Mouse (Mus musculus) spleen, adult 2 months (tissue): ENCODE measurements around the gene Klk1. TPM values are rescaled to one million over a fixed set of nuclear protein-coding genes. Genes with fewer than 3 reads are reported as not detected.

Experiments
- DNase-seq, 2 experiments: peaks; one replicate each; pipeline versions ENCODE4 v3.0.0 to v3.0.0-alpha.2; 2012 to 2021; ENCODE audit warnings: low spot score in 2 of 2, low read depth in 1 of 2
- H3K27ac ChIP-seq: fragments of 200-500 bp; 2 replicates; pipeline ENCODE4 v1.5.1; 2012; ENCODE audit warnings: low read length, inconsistent platforms; ENCODE audit not compliant: insufficient read depth
- H3K27me3 ChIP-seq: fragments of 200-500 bp; 2 replicates; pipeline ENCODE4 v1.6.1; 2012; ENCODE audit warnings: mild to moderate bottlenecking, moderate library complexity, low read length, inconsistent platforms; ENCODE audit not compliant: control insufficient read depth, insufficient read depth
- H3K36me3 ChIP-seq: fragments of 200-500 bp; 2 replicates; pipeline ENCODE4 v1.6.1; 2012; ENCODE audit warnings: mild to moderate bottlenecking, low read length, inconsistent platforms; ENCODE audit not compliant: control insufficient read depth, insufficient read depth
- H3K4me1 ChIP-seq: fragments of 200-500 bp; 2 replicates; pipeline ENCODE4 v1.6.1; 2011; ENCODE audit warnings: inconsistent platforms; ENCODE audit not compliant: control insufficient read depth, insufficient read depth, insufficient read length
- H3K4me3 ChIP-seq: fragments of 200-500 bp; 2 replicates; pipeline ENCODE4 v1.5.1; 2011; ENCODE audit warnings: mild to moderate bottlenecking, inconsistent platforms; ENCODE audit not compliant: insufficient read depth, insufficient read length; ENCODE audit errors: extremely low read depth
- CTCF ChIP-seq: fragments of 200-500 bp; IDR thresholded peaks from 2 replicates; pipeline ENCODE4 v1.5.1; 2011; ENCODE audit warnings: mild to moderate bottlenecking, inconsistent platforms; ENCODE audit not compliant: insufficient read depth, insufficient read length, insufficient replicate concordance; ENCODE audit errors: extremely low read depth
- POLR2A ChIP-seq: fragments of 200-500 bp; IDR thresholded peaks from 2 replicates; pipeline ENCODE4 v1.6.1; 2011; ENCODE audit warnings: low read depth, low read length, inconsistent platforms
- WGBS: fragments of 180-500 bp; shearing (Covaris S2); methylation state at CpG from one replicate; pipeline ENCODE4 v1.1.7; 2018; 5-methylcytosine and 5-hydroxymethylcytosine counted together
- polyA plus RNA-seq: library from polyadenylated mRNA; depleted of rRNA; stranded (reverse); fragments of >200 nt; gene quantifications from 2 replicates; pipeline ENCODE4 v1.2.3, GENCODE M21; 2012

The Klk1 gene
- polyA plus RNA-seq, 1 experiment = 917 TPM

DNA sequence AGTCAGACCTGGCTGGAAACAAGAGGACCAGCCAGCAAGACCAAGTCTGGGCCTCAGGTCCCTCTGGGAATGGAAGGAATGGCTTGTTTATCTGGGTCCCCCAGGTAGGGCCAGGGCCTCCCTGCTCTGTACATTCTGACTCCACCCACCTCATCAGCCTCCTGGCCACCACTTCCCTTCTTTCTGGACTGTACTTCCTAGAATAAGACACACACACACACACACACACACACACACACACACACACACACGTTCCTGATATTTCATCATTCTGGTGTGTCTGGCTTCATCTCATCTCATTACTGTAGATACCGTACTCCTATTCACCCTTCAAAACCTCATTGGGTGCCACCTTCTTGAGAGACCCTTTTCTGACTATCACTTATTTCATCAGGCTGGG is 44.2 kb downstream of the Klk1 start:
- no peaks in the 10 kb centered on the region for H3K4me1 ChIP-seq
- WGBS = 49% methylated on average over 2 of the region's 2 CpGs
- no peak overlapping the region for H3K4me3 ChIP-seq
- no peaks in the 10 kb centered on the region for H3K27me3 ChIP-seq
- H3K36me3 ChIP-seq = no peaks in the 10 kb centered on the region
- TF ChIP-seq CTCF (no peak), POLR2A (no peak)
- no peak for DNase-seq
- no peak overlapping the region for H3K27ac ChIP-seq

DNA sequence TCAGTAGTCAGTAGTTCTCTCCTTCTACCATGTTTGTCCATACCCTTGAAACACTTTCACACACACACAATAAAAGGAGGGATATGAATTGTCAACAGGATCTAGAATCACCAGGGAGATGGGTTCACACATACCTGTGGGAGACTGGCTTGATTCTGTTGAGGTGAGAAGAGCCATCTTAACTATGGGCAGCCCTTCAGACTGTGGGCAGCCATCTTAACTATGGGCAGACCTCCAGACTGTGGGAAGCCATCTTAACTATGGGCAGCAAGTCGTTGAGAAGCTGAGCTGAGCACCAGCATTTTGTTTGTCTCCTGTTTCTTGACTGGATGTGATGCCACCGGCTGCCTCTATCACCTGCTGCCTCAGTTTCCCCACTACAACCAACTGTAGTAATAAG is 46.1 kb downstream of the Klk1 start:
- TF ChIP-seq POLR2A = no peak
- TF ChIP-seq CTCF = no peak
- H3K27me3 ChIP-seq = no peaks in the 10 kb centered on the region
- 69% methylated on average over 2 of the region's 2 CpGs for WGBS
- DNase-seq = no peak
- no peaks in the 10 kb centered on the region for H3K36me3 ChIP-seq
- no peak overlapping the region for H3K4me3 ChIP-seq
- H3K4me1 ChIP-seq = no peaks in the 10 kb centered on the region
- no peak overlapping the region for H3K27ac ChIP-seq

DNA sequence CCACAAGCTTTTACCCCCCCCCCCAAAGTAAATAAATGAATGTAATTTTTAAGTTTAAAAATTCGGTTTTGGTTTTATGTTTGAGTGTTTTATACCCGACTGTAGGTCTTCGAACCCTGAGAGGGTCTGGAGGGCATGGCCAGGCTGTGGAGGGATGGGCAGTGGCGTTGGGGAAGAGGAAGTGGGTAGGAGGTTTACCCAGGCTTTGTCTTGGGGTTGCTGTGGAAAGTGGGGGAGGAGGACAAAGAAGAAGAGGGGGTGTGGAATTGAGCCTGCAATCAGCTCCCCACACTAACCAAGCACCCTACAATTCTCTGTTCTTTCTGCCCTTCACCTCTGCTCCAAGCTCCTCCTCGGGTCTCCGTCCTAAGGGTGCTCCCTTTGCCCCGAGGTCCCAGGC is 47.4 kb downstream of the Klk1 start:
- H3K4me3 ChIP-seq = no peak overlapping the region
- H3K36me3 ChIP-seq = no peaks in the 10 kb centered on the region
- 71% methylated on average over 7 of the region's 7 CpGs for WGBS
- no peak for DNase-seq
- no peaks in the 10 kb centered on the region for H3K4me1 ChIP-seq
- H3K27me3 ChIP-seq = no peaks in the 10 kb centered on the region
- H3K27ac ChIP-seq = no peak overlapping the region
- TF ChIP-seq CTCF = no peak

GRCm38 (mm10) chr7:44273446-44273845 is 48.3 kb downstream of the Klk1 start:
- Histone ChIP-seq H3K4me3 (no peak overlapping the region), H3K27me3 (no peaks in the 10 kb centered on the region), H3K4me1 (no peaks in the 10 kb centered on the region), H3K36me3 (no peaks in the 10 kb centered on the region), H3K27ac (no peak overlapping the region)
- 72% methylated on average over 7 of the region's 7 CpGs for WGBS
- no peak for DNase-seq
- no peak for TF ChIP-seq CTCF
- no peak for TF ChIP-seq POLR2A

GRCm38 (mm10) chr7:44274096-44274495 is 48.9 kb downstream of the Klk1 start:
- no peak for DNase-seq
- TF ChIP-seq POLR2A (no peak), CTCF (no peak)

GRCm38 (mm10) chr7:44275546-44275945 is 50.4 kb downstream of the Klk1 start:
- DNase-seq = no peak
- Histone ChIP-seq H3K4me1 (no peaks in the 10 kb centered on the region), H3K36me3 (no peaks in the 10 kb centered on the region), H3K27me3 (no peaks in the 10 kb centered on the region), H3K27ac (no peak overlapping the region), H3K4me3 (no peak overlapping the region)
- TF ChIP-seq CTCF = no peak
- no peak for TF ChIP-seq POLR2A
- WGBS = 80% methylated on average over 3 of the region's 3 CpGs

More at GRCm38 (mm10) chr7:44274096-44274495, 48.9 kb downstream of the Klk1 start:
- no peak overlapping the region for H3K4me3 ChIP-seq
- H3K27ac ChIP-seq = no peak overlapping the region
- 74% methylated on average over 11 of the region's 11 CpGs for whole genome bisulfite sequencing
- no peaks in the 10 kb centered on the region for H3K27me3 ChIP-seq
- H3K36me3 ChIP-seq = no peaks in the 10 kb centered on the region
- H3K4me1 ChIP-seq = no peaks in the 10 kb centered on the region

DNA sequence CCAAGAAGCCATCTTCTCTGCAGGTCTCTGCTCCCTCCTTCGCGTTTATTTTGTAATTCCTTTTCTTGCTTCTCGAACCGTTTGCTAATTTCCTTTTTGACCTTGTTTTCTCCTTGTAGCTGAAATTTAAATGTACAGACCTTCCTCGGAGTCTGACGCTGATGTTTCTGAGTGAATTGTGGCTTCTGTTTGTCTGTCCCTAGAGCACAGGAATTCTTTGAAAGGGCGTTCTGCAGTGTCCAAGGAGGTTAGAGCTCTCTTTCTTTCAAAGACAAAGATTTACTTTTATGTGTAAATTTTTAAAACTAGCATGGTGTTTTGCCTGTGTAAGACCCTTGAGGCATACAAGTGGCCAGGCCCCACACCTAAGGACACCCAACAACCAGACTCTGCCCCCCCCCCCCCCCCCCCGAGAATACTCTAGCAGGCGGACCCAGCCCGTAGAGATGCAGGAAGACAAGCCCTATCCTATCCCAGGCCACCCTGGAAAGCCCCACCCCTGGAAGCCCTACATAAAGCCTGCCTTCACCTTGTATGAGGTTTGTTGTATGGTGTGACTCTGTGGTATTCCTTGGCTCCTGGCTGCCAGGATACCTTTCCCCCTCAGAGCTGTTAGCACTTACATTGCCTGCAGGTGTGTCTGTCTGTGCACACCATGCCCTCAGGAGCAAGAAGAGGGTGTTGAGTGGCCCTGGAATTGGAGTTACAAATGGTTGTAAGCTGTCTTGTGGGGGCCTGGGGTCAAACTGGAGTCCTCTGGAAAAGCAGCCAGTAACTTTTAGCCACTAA is 51.5 kb downstream of the Klk1 start:
- WGBS = 73% methylated on average over 9 of the region's 10 CpGs
- no peak for TF ChIP-seq CTCF
- TF ChIP-seq POLR2A = no peak
- H3K27me3 ChIP-seq = no peaks in the 10 kb centered on the region
- no peak for DNase-seq
- H3K36me3 ChIP-seq = no peaks in the 10 kb centered on the region
- no peaks in the 10 kb centered on the region for H3K4me1 ChIP-seq
- H3K4me3 ChIP-seq = no peak overlapping the region
- H3K27ac ChIP-seq = no peak overlapping the region
